Mouse (Mus musculus): Measurements from ENCODE around the gene Tmcc1. TPM values are rescaled to one million over a fixed set of nuclear protein-coding genes. Genes with fewer than 3 reads are reported as not detected.

The Tmcc1 gene
- polyA plus RNA-seq, 1 experiment from 2014 or later: 13.6 TPM

DNA sequence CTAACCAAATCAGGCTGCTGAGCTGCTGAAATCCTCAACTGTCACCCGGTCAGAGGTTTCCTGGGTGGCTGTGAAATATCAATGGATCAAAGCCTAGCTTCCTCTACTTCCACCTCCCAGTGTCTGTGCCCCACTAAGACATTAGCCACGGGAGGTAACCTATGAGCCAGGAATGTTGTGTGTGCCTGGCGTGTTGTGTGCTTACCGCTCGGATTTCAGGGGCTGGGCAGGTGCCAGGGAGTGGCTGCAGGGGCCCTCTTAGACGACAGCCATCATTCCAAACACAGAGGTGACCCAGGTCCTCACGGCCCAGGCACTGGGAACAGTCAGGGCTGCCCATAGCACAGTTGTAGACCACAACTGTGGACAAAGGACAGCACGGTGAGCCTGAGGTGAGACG, 224.2 kb downstream of the Tmcc1 start:
- H3K4me3 ChIP-seq (replicated peaks): no peak overlapping the region
- H3K4me1 ChIP-seq: peaks cover 53% of the 10 kb centered on the region
- WGBS: 56% methylated on average over 9 of the region's 9 CpGs
- H3K4me2 ChIP-seq (replicated peaks): no peak overlapping the region
- H3K9ac ChIP-seq: no peak overlapping the region
- no peaks in the 10 kb centered on the region for H3K27me3 ChIP-seq
- ATAC-seq (ENCODE audit: insufficient number of reproducible peaks, low FRiP score, low TSS enrichment, low read depth): no peak
- H3K36me3 ChIP-seq: peaks cover 31% of the 10 kb centered on the region
- no peaks in the 10 kb centered on the region for H3K9me3 ChIP-seq (replicated peaks)
- H3K27ac ChIP-seq (replicated peaks): no peak overlapping the region

DNA sequence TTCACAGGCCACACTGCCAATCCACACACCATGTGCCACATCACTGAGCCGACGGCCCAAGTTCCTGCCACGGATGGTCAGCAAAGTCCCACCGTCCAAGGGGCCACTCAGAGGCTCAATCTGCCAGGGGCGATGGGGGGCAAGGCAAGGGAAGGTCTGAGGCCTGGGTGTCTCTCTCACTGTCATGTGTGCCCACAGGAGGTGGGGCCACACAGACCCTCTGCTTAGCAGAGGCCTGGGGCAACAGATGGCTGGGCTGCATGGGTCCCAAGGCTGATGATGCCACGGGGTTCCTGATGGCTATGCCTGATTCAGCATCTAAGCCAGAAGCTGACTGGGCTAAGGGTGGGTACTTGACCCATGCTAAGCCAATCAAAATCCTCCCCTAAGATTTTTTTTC, 224.6 kb downstream of the Tmcc1 start:
- ATAC-seq (ENCODE audit: insufficient number of reproducible peaks, low FRiP score, low TSS enrichment, low read depth): no peak
- H3K4me3 ChIP-seq (replicated peaks): no peak overlapping the region
- H3K9ac ChIP-seq: no peak overlapping the region
- peaks cover 49% of the 10 kb centered on the region for H3K4me1 ChIP-seq
- 56% methylated on average over 6 of the region's 6 CpGs for WGBS
- no peak overlapping the region for H3K4me2 ChIP-seq (replicated peaks)
- no peak overlapping the region for H3K27ac ChIP-seq (replicated peaks)
- H3K27me3 ChIP-seq: no peaks in the 10 kb centered on the region
- peaks cover 31% of the 10 kb centered on the region for H3K36me3 ChIP-seq
- H3K9me3 ChIP-seq (replicated peaks): no peaks in the 10 kb centered on the region

Other genes starting within 250 kb of the Tmcc1 start
- gene H1foo, start 248.5 kb downstream of the Tmcc1 start, polyA plus RNA-seq (2015; fragmentation: Nextera tagmentation; extraction: Ambion mirVana): not detected in 2 replicates
- 29.4 and 33.5 TPM in 2 replicates for gene Plxnd1, start 198.5 kb downstream of the Tmcc1 start, polyA plus RNA-seq (2015; fragmentation: Nextera tagmentation; extraction: Ambion mirVana)
- 47.0 and 47.1 TPM in 2 replicates for gene Washc2, start 14.6 kb upstream of the Tmcc1 start, polyA plus RNA-seq (2015; fragmentation: Nextera tagmentation; extraction: Ambion mirVana)
- gene Zfand4, start 70.7 kb upstream of the Tmcc1 start, polyA plus RNA-seq (2015; fragmentation: Nextera tagmentation; extraction: Ambion mirVana): 7.1 and 10.3 TPM in 2 replicates
- gene March8, start 144.5 kb upstream of the Tmcc1 start, polyA plus RNA-seq (2015; fragmentation: Nextera tagmentation; extraction: Ambion mirVana): 30.1 and 30.5 TPM in 2 replicates